Comparison of ENCODE assay signal across 8 mouse cellular contexts in the genomic region with DNA sequence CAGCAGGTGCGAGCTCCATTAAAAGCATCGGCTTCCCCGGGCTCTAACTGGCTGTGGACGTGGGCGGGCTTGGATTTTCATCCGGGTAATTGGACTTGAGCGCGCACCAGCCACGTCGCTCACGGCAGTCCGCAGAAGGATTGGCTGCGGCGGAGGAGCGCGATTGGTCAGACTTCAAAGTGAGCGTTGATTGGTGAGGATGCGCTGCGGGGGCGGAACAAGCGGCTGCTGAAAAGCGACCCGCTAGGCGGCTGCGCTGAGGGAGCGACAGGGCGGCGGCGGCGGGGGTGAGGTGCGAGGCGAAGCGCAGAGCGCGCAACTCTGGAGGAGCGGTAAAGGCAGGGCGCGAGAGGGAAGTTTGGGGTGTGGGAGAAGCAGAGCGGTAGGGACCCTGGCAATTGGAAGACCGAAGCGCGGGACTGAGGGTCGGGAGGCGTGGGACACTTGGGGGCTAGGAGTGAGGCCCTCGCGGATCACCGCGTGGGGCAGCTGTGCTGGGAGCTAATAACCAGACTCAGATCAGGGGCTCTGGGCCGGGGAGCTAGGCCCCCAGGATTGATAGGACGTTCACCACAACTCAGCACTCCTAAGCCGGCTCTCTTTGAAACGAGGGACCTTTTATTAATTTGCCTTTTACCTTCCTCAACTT. TPM values are rescaled to one million over a fixed set of nuclear protein-coding genes. Genes with fewer than 3 reads are reported as not detected.
DNase-seq lines count a peak whose midpoint lies in the region; ATAC-seq lines count a peak whose summit lies in the region.

A gene (plus strand): TSS at position 243 of the 649 bp plus-strand sequence.

- DNase-seq in adrenal gland, adult 8-10 months, result peak; percentile 96
- peak; percentile 92 for DNase-seq in embryo, embryonic 11.5 days (ENCODE audit: low read depth, low spot score)
- peak; percentile 96 for DNase-seq in gastrocnemius, postnatal 25 days
- DNase-seq in left cerebral cortex, adult 9 months (ENCODE audit: low spot score in 2 of 2), result peak; percentile 97 to 99
- peak; percentile 99 for DNase-seq in right cerebral cortex, adult 2 months (ENCODE audit: low spot score in 2 of 2)
- peak; percentile 76 for DNase-seq in urinary bladder, postnatal 10 days (ENCODE audit: low spot score)

- H3K27me3 ChIP-seq in megakaryocyte, embryonic 14.5 days (replicated peaks), result peaks cover 6% of the 10 kb centered on the region

- no peaks in the 10 kb centered on the region for H3K36me3 ChIP-seq in megakaryocyte, embryonic 14.5 days (replicated peaks; ENCODE audit: low read length)

- peak; percentile 97 for ATAC-seq in inflammation-experienced regulatory T-cells, adult 6 months

- H3K4me1 ChIP-seq in megakaryocyte, embryonic 14.5 days, result peaks cover 15% of the 10 kb centered on the region

- peak within 1 kb of the TSS; percentile 94 for H3K4me3 ChIP-seq in megakaryocyte, embryonic 14.5 days (replicated peaks)

- no peaks in the 10 kb centered on the region for H3K9me3 ChIP-seq in megakaryocyte, embryonic 14.5 days

RNA-seq across cellular contexts. Expression of the gene that starts here (rescaled TPM):
- 10 to 100 TPM in 3 of 4 experiments, 1 to 10 TPM in 1; 10.0 to 22.5 (median 15.9) TPM for total RNA-seq in adrenal gland, adult 8-10 months (2022)
- 1 to 10 TPM; 1.5 to 2.0 TPM for total RNA-seq in gastrocnemius, postnatal 25 days (2021)
- polyA plus RNA-seq in inflammation-experienced regulatory T-cells, adult 6 months (2017; shearing (Covaris generic)), result 10 to 100 TPM in 1 of 3 experiments, 1 to 10 TPM in 2; 4.8 to 11.2 (median 7.8) TPM
- 2.8 TPM in 1 of 2 replicates, not detected in the other for polyA plus RNA-seq in megakaryocyte, embryonic 14.5 days (2012; ENCODE audit: insufficient read depth, low replicate concordance)

Comparison
In these comparisons a context has a peak if more than half of its experiments do, and no peak if none do; other contexts are left out.
1. Peak in every context shown above with its lines: DNase-seq, ATAC-seq and H3K4me3 ChIP-seq.